Mouse (Mus musculus): Measurements from ENCODE around the gene Arhgap22. TPM values are rescaled to one million over a fixed set of nuclear protein-coding genes. Genes with fewer than 3 reads are reported as not detected.

Gene Arhgap22
- polyA plus RNA-seq, 1 experiment from 2014 or later, result 0.94 TPM

GRCm38 (mm10) chr14:33231311-33231710, 17.5 kb downstream of the Arhgap22 start:
- H3K9me3 ChIP-seq (ENCODE audit: control insufficient read depth, low read length), result no peaks in the 10 kb centered on the region
- no peaks in the 10 kb centered on the region for H3K4me1 ChIP-seq (replicated peaks; ENCODE audit: control insufficient read depth, insufficient read depth, low read length)
- no peak overlapping the region for H3K27ac ChIP-seq (ENCODE audit: low read depth, low read length)
- H3K27me3 ChIP-seq (ENCODE audit: control insufficient read depth, insufficient read depth, low read length), result no peaks in the 10 kb centered on the region
- no peaks in the 10 kb centered on the region for H3K36me3 ChIP-seq (ENCODE audit: control insufficient read depth, insufficient read depth, low read length)
- 89% methylated on average over 3 of the region's 3 CpGs for WGBS
- no peak overlapping the region for H3K4me3 ChIP-seq (ENCODE audit: low read depth, low read length)
- no peak overlapping the region for H3K4me2 ChIP-seq (replicated peaks; ENCODE audit: low read depth, low read length)
- DNase-seq (ENCODE audit: low spot score), result no peak
- no peak overlapping the region for H3K9ac ChIP-seq (ENCODE audit: low read depth, low read length)
- no peak for ATAC-seq (ENCODE audit: low FRiP score)

GRCm38 (mm10) chr14:33232048-33232447, 18.2 kb downstream of the Arhgap22 start:
- WGBS, result 74% methylated on average over 5 of the region's 5 CpGs
- Histone ChIP-seq H3K9ac (ENCODE audit: low read depth, low read length) (no peak overlapping the region), H3K27me3 (ENCODE audit: control insufficient read depth, insufficient read depth, low read length) (no peaks in the 10 kb centered on the region), H3K4me3 (ENCODE audit: low read depth, low read length) (no peak overlapping the region), H3K27ac (ENCODE audit: low read depth, low read length) (no peak overlapping the region), H3K36me3 (ENCODE audit: control insufficient read depth, insufficient read depth, low read length) (no peaks in the 10 kb centered on the region), H3K4me2 (replicated peaks; ENCODE audit: low read depth, low read length) (no peak overlapping the region), H3K4me1 (replicated peaks; ENCODE audit: control insufficient read depth, insufficient read depth, low read length) (no peaks in the 10 kb centered on the region), H3K9me3 (ENCODE audit: control insufficient read depth, low read length) (no peaks in the 10 kb centered on the region)
- DNase-seq (ENCODE audit: low spot score) (no peak), ATAC-seq (ENCODE audit: low FRiP score) (no peak)

DNA sequence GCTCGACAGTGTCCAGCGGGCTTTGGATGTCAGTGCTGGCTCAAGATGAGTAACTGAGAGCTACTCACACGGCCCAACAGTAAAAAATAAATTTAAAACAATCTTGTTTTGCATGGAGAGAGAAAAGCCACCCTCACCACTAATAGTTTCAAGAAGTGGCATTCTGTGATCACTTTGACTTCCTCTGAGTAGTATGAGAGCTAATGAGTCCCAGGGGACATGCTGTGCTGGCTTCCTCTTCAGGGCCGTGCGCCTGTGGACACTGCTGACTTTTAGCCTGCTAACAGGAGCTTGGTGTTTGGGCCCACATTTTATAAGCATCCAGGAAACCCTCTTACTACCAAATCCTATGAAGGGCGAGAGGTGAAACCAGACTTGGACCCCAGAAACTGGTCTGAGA, 21.8 kb downstream of the Arhgap22 start:
- 74% methylated on average over 6 of the region's 6 CpGs for WGBS
- Histone ChIP-seq H3K4me3 (ENCODE audit: low read depth, low read length) (no peak overlapping the region), H3K9ac (ENCODE audit: low read depth, low read length) (no peak overlapping the region), H3K4me2 (replicated peaks; ENCODE audit: low read depth, low read length) (no peak overlapping the region), H3K27me3 (ENCODE audit: control insufficient read depth, insufficient read depth, low read length) (no peaks in the 10 kb centered on the region), H3K27ac (ENCODE audit: low read depth, low read length) (no peak overlapping the region), H3K36me3 (ENCODE audit: control insufficient read depth, insufficient read depth, low read length) (no peaks in the 10 kb centered on the region), H3K9me3 (ENCODE audit: control insufficient read depth, low read length) (no peaks in the 10 kb centered on the region), H3K4me1 (replicated peaks; ENCODE audit: control insufficient read depth, insufficient read depth, low read length) (no peaks in the 10 kb centered on the region)
- ATAC-seq (ENCODE audit: low FRiP score) (no peak), DNase-seq (ENCODE audit: low spot score) (no peak)

DNA sequence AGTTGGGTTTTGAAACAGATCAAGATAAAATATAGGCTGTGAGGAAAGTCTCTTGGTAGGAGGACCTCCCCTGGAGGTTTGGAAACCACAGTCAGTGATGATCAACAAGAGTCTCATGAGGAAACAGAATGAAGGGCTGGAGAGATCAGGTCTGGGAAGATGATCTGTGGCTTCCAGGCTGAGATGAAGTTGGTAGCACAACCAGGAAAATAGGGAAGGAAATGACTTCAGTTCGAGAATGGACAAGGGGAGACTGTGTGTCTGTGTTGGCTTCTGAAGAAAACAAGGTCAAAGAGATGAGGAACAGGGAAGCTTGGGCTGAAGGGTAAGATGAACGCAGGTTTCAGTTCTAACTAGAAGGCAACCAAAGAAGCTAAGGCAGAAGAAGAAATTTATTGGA, 26.6 kb downstream of the Arhgap22 start:
- Histone ChIP-seq H3K27me3 (ENCODE audit: control insufficient read depth, insufficient read depth, low read length) (no peaks in the 10 kb centered on the region), H3K9ac (ENCODE audit: low read depth, low read length) (no peak overlapping the region), H3K9me3 (ENCODE audit: control insufficient read depth, low read length) (no peaks in the 10 kb centered on the region), H3K27ac (ENCODE audit: low read depth, low read length) (no peak overlapping the region), H3K36me3 (ENCODE audit: control insufficient read depth, insufficient read depth, low read length) (no peaks in the 10 kb centered on the region), H3K4me3 (ENCODE audit: low read depth, low read length) (no peak overlapping the region), H3K4me2 (replicated peaks; ENCODE audit: low read depth, low read length) (no peak overlapping the region), H3K4me1 (replicated peaks; ENCODE audit: control insufficient read depth, insufficient read depth, low read length) (no peaks in the 10 kb centered on the region)
- DNase-seq (ENCODE audit: low spot score), result no peak
- ATAC-seq (ENCODE audit: low FRiP score), result no peak
- 90% methylated on average over 2 of the region's 2 CpGs for WGBS

DNA sequence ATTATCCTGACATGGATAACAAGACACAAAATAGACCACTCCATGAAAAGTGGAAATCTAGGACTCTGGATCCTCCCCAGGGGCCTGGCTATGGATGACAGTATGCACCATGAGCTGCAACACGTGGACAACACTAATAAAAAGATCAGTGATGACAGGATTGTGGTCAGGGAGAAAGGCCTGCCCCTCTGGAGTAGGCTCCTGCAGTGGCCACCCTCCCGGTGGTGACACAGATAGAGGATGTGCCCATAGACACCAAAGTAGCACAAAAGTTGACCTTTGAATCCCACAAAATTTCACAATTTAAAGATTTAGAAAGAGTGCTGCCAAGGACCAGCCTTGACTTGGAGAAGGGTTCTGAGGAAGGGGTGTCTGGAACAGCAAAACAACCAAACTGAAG, 29.4 kb downstream of the Arhgap22 start:
- Histone ChIP-seq H3K4me3 (ENCODE audit: low read depth, low read length) (no peak overlapping the region), H3K36me3 (ENCODE audit: control insufficient read depth, insufficient read depth, low read length) (no peaks in the 10 kb centered on the region), H3K27ac (ENCODE audit: low read depth, low read length) (no peak overlapping the region), H3K9ac (ENCODE audit: low read depth, low read length) (no peak overlapping the region), H3K4me1 (replicated peaks; ENCODE audit: control insufficient read depth, insufficient read depth, low read length) (no peaks in the 10 kb centered on the region; the same call in 1 of the 2 replicates), H3K9me3 (ENCODE audit: control insufficient read depth, low read length) (no peaks in the 10 kb centered on the region), H3K27me3 (ENCODE audit: control insufficient read depth, insufficient read depth, low read length) (no peaks in the 10 kb centered on the region), H3K4me2 (replicated peaks; ENCODE audit: low read depth, low read length) (no peak overlapping the region)
- ATAC-seq (ENCODE audit: low FRiP score) (no peak), DNase-seq (ENCODE audit: low spot score) (no peak)
- 63% methylated on average over 2 of the region's 2 CpGs for WGBS

- Histone ChIP-seq H3K4me1 (replicated peaks; ENCODE audit: control insufficient read depth, insufficient read depth, low read length) (no peaks in the 10 kb centered on the region; the same call in 1 of the 2 replicates), H3K27me3 (ENCODE audit: control insufficient read depth, insufficient read depth, low read length) (no peaks in the 10 kb centered on the region), H3K27ac (ENCODE audit: low read depth, low read length) (no peak overlapping the region), H3K9me3 (ENCODE audit: control insufficient read depth, low read length) (no peaks in the 10 kb centered on the region), H3K9ac (ENCODE audit: low read depth, low read length) (no peak overlapping the region), H3K36me3 (ENCODE audit: control insufficient read depth, insufficient read depth, low read length) (no peaks in the 10 kb centered on the region), H3K4me3 (ENCODE audit: low read depth, low read length) (no peak overlapping the region), H3K4me2 (replicated peaks; ENCODE audit: low read depth, low read length) (no peak overlapping the region)
- DNase-seq (ENCODE audit: low spot score) (no peak), ATAC-seq (ENCODE audit: low FRiP score) (no peak)
- WGBS, result 80% methylated on average over 3 of the region's 3 CpGs
Observed at GRCm38 (mm10) chr14:33244519-33244918, 30.7 kb downstream of the Arhgap22 start.

- no peaks in the 10 kb centered on the region; the same call in 1 of the 2 replicates for H3K4me1 ChIP-seq (replicated peaks; ENCODE audit: control insufficient read depth, insufficient read depth, low read length)
- WGBS, result 80% methylated on average over 2 of the region's 2 CpGs
- no peaks in the 10 kb centered on the region for H3K9me3 ChIP-seq (ENCODE audit: control insufficient read depth, low read length)
- H3K4me3 ChIP-seq (ENCODE audit: low read depth, low read length), result no peak overlapping the region
- H3K27me3 ChIP-seq (ENCODE audit: control insufficient read depth, insufficient read depth, low read length), result no peaks in the 10 kb centered on the region
- ATAC-seq (ENCODE audit: low FRiP score), result no peak
- H3K36me3 ChIP-seq (ENCODE audit: control insufficient read depth, insufficient read depth, low read length), result no peaks in the 10 kb centered on the region
- H3K9ac ChIP-seq (ENCODE audit: low read depth, low read length), result no peak overlapping the region
- no peak overlapping the region for H3K4me2 ChIP-seq (replicated peaks; ENCODE audit: low read depth, low read length)
- no peak overlapping the region for H3K27ac ChIP-seq (ENCODE audit: low read depth, low read length)
- DNase-seq (ENCODE audit: low spot score), result no peak
Observed at GRCm38 (mm10) chr14:33244946-33245345, 31.1 kb downstream of the Arhgap22 start.

DNA sequence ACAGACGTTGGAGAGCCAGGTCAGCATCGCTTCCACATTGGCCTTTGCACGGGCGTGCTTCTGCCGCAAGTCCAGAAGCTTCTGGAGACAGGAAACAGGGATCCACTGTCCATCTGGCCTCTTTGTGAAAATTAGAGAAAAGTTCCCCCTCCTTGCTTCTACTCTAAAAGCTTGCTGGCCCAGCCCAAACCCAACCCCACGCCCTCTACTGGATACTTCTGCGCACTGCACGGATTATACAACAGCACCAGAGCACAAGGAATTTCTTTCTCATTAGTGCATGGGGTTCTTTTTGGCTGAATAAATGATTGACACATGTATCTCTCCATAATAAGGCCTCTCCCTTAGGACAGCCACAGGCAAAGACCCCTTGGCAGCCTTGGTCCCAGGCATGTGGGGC, 32.6 kb downstream of the Arhgap22 start:
- WGBS, result 31% methylated on average over 8 of the region's 8 CpGs

DNA sequence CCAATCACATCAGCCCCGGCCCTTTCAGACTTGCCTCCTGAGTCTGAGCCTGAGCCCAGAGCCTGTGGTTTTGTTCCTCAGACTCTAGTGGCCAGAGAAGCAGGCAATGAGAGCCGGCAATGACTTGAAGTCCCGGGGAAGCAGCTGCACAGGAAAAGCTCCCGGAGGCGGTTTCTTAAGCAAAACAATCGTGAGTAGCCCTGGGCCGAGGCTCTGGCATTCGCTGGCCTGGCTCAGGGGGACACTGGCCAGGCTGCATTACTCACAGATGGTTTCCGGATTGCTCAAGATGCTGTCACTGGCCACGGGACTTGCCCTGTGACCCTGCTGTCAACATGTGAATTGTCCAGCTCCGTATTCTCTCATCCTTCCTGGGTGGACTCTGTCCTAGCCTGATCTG, 33.8 kb downstream of the Arhgap22 start:
- ATAC-seq (ENCODE audit: low FRiP score) (no peak), DNase-seq (ENCODE audit: low spot score) (peak; percentile 35)
- Histone ChIP-seq H3K27ac (ENCODE audit: low read depth, low read length) (no peak overlapping the region), H3K4me2 (replicated peaks; ENCODE audit: low read depth, low read length) (no peak overlapping the region), H3K27me3 (ENCODE audit: control insufficient read depth, insufficient read depth, low read length) (peaks cover 6% of the 10 kb centered on the region), H3K36me3 (ENCODE audit: control insufficient read depth, insufficient read depth, low read length) (no peaks in the 10 kb centered on the region), H3K4me1 (replicated peaks; ENCODE audit: control insufficient read depth, insufficient read depth, low read length) (peaks cover 4% of the 10 kb centered on the region), H3K9me3 (ENCODE audit: control insufficient read depth, low read length) (no peaks in the 10 kb centered on the region), H3K9ac (ENCODE audit: low read depth, low read length) (no peak overlapping the region), H3K4me3 (ENCODE audit: low read depth, low read length) (no peak overlapping the region)
- WGBS, result 25% methylated on average over 11 of the region's 11 CpGs

More for the DNA sequence above, 32.6 kb downstream of the Arhgap22 start:
- no peak overlapping the region for H3K27ac ChIP-seq (ENCODE audit: low read depth, low read length)
- no peaks in the 10 kb centered on the region for H3K36me3 ChIP-seq (ENCODE audit: control insufficient read depth, insufficient read depth, low read length)
- no peak overlapping the region for H3K4me2 ChIP-seq (replicated peaks; ENCODE audit: low read depth, low read length)
- no peak for ATAC-seq (ENCODE audit: low FRiP score)
- H3K9me3 ChIP-seq (ENCODE audit: control insufficient read depth, low read length), result no peaks in the 10 kb centered on the region
- H3K9ac ChIP-seq (ENCODE audit: low read depth, low read length), result no peak overlapping the region
- peak; percentile 48 for DNase-seq (ENCODE audit: low spot score)
- peaks cover 6% of the 10 kb centered on the region for H3K27me3 ChIP-seq (ENCODE audit: control insufficient read depth, insufficient read depth, low read length)
- H3K4me3 ChIP-seq (ENCODE audit: low read depth, low read length), result no peak overlapping the region
- peaks cover 4% of the 10 kb centered on the region for H3K4me1 ChIP-seq (replicated peaks; ENCODE audit: control insufficient read depth, insufficient read depth, low read length)
